15 mouse cellular contexts compared by ENCODE assay signal in the genomic region with DNA sequence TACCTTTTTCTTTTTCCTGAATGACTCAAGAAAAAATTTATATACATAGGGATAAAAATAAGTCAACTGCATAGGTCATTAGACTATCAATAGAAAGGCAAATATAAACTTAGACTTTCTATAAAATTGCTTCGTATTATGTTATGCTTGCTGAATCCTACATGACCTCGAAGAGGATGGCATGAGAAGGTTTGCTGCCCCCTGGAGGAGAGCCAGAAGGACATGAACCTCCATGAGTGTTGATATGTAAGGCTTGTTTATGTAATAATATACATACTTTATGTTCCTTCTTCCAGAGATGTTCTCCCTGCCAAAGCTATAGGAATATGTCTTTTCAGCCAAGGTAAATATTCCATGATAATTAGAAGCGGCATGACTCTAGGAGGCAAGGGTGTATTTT.
DNase-seq lines count a peak whose midpoint lies in the region; ATAC-seq and TF ChIP-seq lines count a peak whose summit lies in the region.
"Had no signal": no experiment of that assay in that cellular context is flagged by ENCODE, and none has a peak within 500 bp of the region (broad histone marks: within the 10 kb centered on the region; RNA-seq: fewer than 3 reads in every experiment).

No protein-coding gene starts in this region.

- TF ChIP-seq CTCF in heart, postnatal 0 days (IDR thresholded peaks at IDR 0.05; ENCODE audit: low read depth), result peak; percentile 14; the same call in 1 of the 2 replicates
- TF ChIP-seq CTCF in MEL (IDR thresholded peaks at IDR 0.05 in 2 of 3, conservative IDR thresholded peaks at IDR 0.05 in 1 of 3; ENCODE audit: control insufficient read depth in 1 of 3, insufficient read depth in 1 of 3, low read depth in 2 of 3, low read length in 3 of 3, poor library complexity in 1 of 3, severe bottlenecking in 1 of 3), result peak in 2 of 3 experiments; percentile 55 to 63; a peak in 4 of 6 replicates
- peak; percentile 31; the same call in 1 of the 2 replicates for TF ChIP-seq CTCF in embryonic fibroblast, embryonic 13.5 days (IDR thresholded peaks at IDR 0.05; ENCODE audit: borderline replicate concordance, insufficient read depth, low read length)

- ATAC-seq in heart, postnatal 0 days (ENCODE audit: insufficient read depth, low read depth), result no peak
- no peak for ATAC-seq in monocyte, adult 5-6 weeks (replicated peaks; ENCODE audit: insufficient number of reproducible peaks, low FRiP score, low TSS enrichment, poor library complexity, severe bottlenecking)
- ATAC-seq: CD4-positive, CD25-positive, alpha-beta regulatory T cell, adult 4 months; Patski had no signal

- TF ChIP-seq POLR2A in MEL (IDR thresholded peaks at IDR 0.05; ENCODE audit: control insufficient read depth in 1 of 2, insufficient read depth in 1 of 2, low read depth in 1 of 2, low read length in 2 of 2, poor library complexity in 1 of 2), result no peak
- TF ChIP-seq POLR2A in embryonic fibroblast, embryonic 13.5 days (IDR thresholded peaks at IDR 0.05; ENCODE audit: low read depth, low read length), result no peak

- intact Hi-C loops in heart, postnatal 36 days (cut with DNase I), result no loop called here
- intact Hi-C loops in left cerebral cortex, postnatal 4 days (cut with DNase I), result no loop called here
- intact Hi-C loops in left cerebral cortex, postnatal 25 days (cut with DNase I), result no loop called here

- H3K27me3 ChIP-seq in heart, postnatal 0 days (ENCODE audit: control insufficient read depth, insufficient read depth, low read length), result no peaks in the 10 kb centered on the region
- no peaks in the 10 kb centered on the region for H3K27me3 ChIP-seq in MEL (ENCODE audit: control insufficient read depth in 1 of 2, insufficient read depth in 2 of 2, low read length in 2 of 2)
- H3K27me3 ChIP-seq: limb, embryonic 12.5 days; Patski had no signal

- TF ChIP-seq EP300 in heart, postnatal 0 days (IDR thresholded peaks at IDR 0.05; ENCODE audit: low read depth), result no peak
- no peak for TF ChIP-seq EP300 in MEL (IDR thresholded peaks at IDR 0.05; ENCODE audit: low read depth in 1 of 2, low read length in 2 of 2)

- no peak for DNase-seq in heart, postnatal 0 days (ENCODE audit: low spot score)
- DNase-seq in heart, postnatal 36 days, result no peak
- peak; percentile 12 for DNase-seq in left cerebral cortex, postnatal 4 days
- no peak for DNase-seq in left cerebral cortex, postnatal 25 days (ENCODE audit: low spot score in 2 of 2)
- peak; percentile 50 for DNase-seq in MEL (ENCODE audit: low read depth, low spot score)
- DNase-seq in frontal cortex, postnatal 10 days (ENCODE audit: low spot score in 2 of 2), result no peak
- DNase-seq: cerebellum, adult 8-10 months; heart, adult 2 months; right cerebral cortex, adult 18-20 months had no signal

- no peaks in the 10 kb centered on the region for H3K4me1 ChIP-seq in heart, postnatal 0 days (ENCODE audit: control insufficient read depth, insufficient read depth)
- no peaks in the 10 kb centered on the region for H3K4me1 ChIP-seq in MEL (ENCODE audit: control insufficient read depth in 1 of 2, insufficient read depth in 2 of 2, low read length in 2 of 2)
- H3K4me1 ChIP-seq in embryonic fibroblast, embryonic 13.5 days (ENCODE audit: control insufficient read depth, insufficient read depth, low read length), result no peaks in the 10 kb centered on the region
- H3K4me1 ChIP-seq: limb, embryonic 12.5 days had no signal

- no peak overlapping the region for H3K27ac ChIP-seq in heart, postnatal 0 days (ENCODE audit: low read depth)
- H3K27ac ChIP-seq in MEL (ENCODE audit: control insufficient read depth, low read depth, low read length), result no peak overlapping the region
- no peak overlapping the region for H3K27ac ChIP-seq in embryonic fibroblast, embryonic 13.5 days (ENCODE audit: insufficient read depth, low read length)
- H3K27ac ChIP-seq: heart, adult 2 months; limb, embryonic 12.5 days; midbrain, embryonic 10.5 days had no signal

- no peaks in the 10 kb centered on the region for H3K79me2 ChIP-seq in MEL (ENCODE audit: control insufficient read depth, insufficient read depth, low read length, poor library complexity)

- TF ChIP-seq RAD21 in MEL (IDR thresholded peaks at IDR 0.05; ENCODE audit: low read depth, low read length), result peak; percentile 38

- H3K9ac ChIP-seq in heart, postnatal 0 days (replicated peaks; ENCODE audit: low read depth, low read length), result no peak overlapping the region
- H3K9ac ChIP-seq in MEL (ENCODE audit: control insufficient read depth, low read depth, low read length, poor library complexity, severe bottlenecking), result no peak overlapping the region
- H3K9ac ChIP-seq: limb, embryonic 12.5 days had no signal

- H3K4me2 ChIP-seq in heart, postnatal 0 days (ENCODE audit: low read depth, low read length), result no peak overlapping the region
- H3K4me2 ChIP-seq: limb, embryonic 12.5 days had no signal

- no peaks in the 10 kb centered on the region for H3K36me3 ChIP-seq in heart, postnatal 0 days (replicated peaks; ENCODE audit: control insufficient read depth, insufficient read depth, low read length)
- H3K36me3 ChIP-seq in MEL (ENCODE audit: control insufficient read depth in 1 of 2, insufficient read depth in 2 of 2, low read length in 2 of 2), result no peaks in the 10 kb centered on the region
- H3K36me3 ChIP-seq: limb, embryonic 12.5 days; midbrain, embryonic 10.5 days had no signal

- 62% methylated on average over 3 of the region's 3 CpGs for WGBS in heart, postnatal 0 days

- H3K4me3 ChIP-seq in heart, postnatal 0 days (ENCODE audit: low read depth, low read length), result no peak overlapping the region
- H3K4me3 ChIP-seq in MEL (ENCODE audit: control insufficient read depth in 1 of 2, insufficient read depth in 1 of 2, low read depth in 2 of 2, low read length in 2 of 2), result no peak overlapping the region
- H3K4me3 ChIP-seq in embryonic fibroblast, embryonic 13.5 days (ENCODE audit: insufficient read depth, low read length), result no peak overlapping the region
- H3K4me3 ChIP-seq: heart, adult 2 months; limb, embryonic 12.5 days; midbrain, embryonic 10.5 days had no signal

- no peaks in the 10 kb centered on the region for H3K9me3 ChIP-seq in heart, postnatal 0 days (replicated peaks; ENCODE audit: control insufficient read depth, low read length)
- H3K9me3 ChIP-seq in MEL (replicated peaks; ENCODE audit: insufficient read depth, low read length), result no peaks in the 10 kb centered on the region
- H3K9me3 ChIP-seq: limb, embryonic 12.5 days; midbrain, embryonic 10.5 days had no signal

TF ChIP-seq in MEL, 35 proteins besides CTCF, POLR2A, EP300 and RAD21:
- TF ChIP-seq ZC3H11A (IDR thresholded peaks at IDR 0.05; ENCODE audit: low read depth, low read length) (peak; percentile 21; the same call in 1 of the 2 replicates), RCOR1 (IDR thresholded peaks at IDR 0.05; ENCODE audit: low read depth, low read length) (no peak), BHLHE40 (IDR thresholded peaks at IDR 0.05; ENCODE audit: borderline replicate concordance, low read depth, low read length) (no peak), ETS1 (IDR thresholded peaks at IDR 0.05; ENCODE audit: low read depth, low read length) (no peak), SMC3 (IDR thresholded peaks at IDR 0.05; ENCODE audit: low read depth, low read length) (peak; percentile 61), NRF1 (IDR thresholded peaks at IDR 0.05; ENCODE audit: insufficient read depth, low read depth, low read length, poor library complexity, severe bottlenecking) (no peak), ZKSCAN1 (IDR thresholded peaks at IDR 0.05; ENCODE audit: low read depth, low read length) (no peak), ZMIZ1 (IDR thresholded peaks at IDR 0.05; ENCODE audit: low read depth, low read length) (no peak), MAFK (IDR thresholded peaks at IDR 0.05; ENCODE audit: borderline replicate concordance, low read depth, low read length) (no peak), HCFC1 (IDR thresholded peaks at IDR 0.05; ENCODE audit: low read depth, low read length) (no peak)

Comparison
In these comparisons a context has a peak if more than half of its experiments do, and no peak if none do; other contexts are left out.
1. DNase-seq: peak in left cerebral cortex, postnatal 4 days (single experiment) and MEL (single experiment); none in heart, postnatal 0 days (single experiment), heart, postnatal 36 days (0 of 2), left cerebral cortex, postnatal 25 days (0 of 2) and frontal cortex, postnatal 10 days (0 of 2).
2. Peak in every context shown above with its lines, with median percentiles within 50 percentile points of each other: CTCF ChIP-seq.